Mouse (Mus musculus) stomach, postnatal 0 days (tissue): Measurements from ENCODE around the gene Dand5.

Experiments
- CTCF ChIP-seq: IDR thresholded peaks from 2 replicates; pipeline ENCODE4 v1.5.1; 2016; ENCODE audit warnings: antibody characterized with exemption, low read depth, mild to moderate bottlenecking, moderate library complexity
- EP300 ChIP-seq: optimal IDR thresholded peaks from 2 replicates; pipeline ENCODE3; 2016; ENCODE audit warnings: antibody characterized with exemption

DNA sequence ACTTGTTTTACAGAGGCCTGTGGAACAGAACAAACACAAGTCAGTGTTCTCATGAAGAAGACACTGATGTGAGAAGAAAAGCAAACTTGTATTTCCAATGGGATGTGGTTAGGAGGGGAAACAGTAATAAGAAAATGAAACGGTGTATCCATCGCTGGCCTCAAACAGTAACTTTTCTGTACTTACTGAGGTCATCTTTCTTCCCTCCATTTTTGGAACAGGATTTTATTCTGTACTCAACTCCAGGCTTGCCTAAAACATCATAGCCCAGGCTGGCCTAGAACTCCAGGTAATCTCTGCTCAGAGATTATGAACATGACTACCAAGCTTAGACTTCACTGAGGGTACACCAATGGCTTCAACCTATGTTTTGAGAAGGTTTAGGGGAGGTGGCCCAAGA lies 16.8 kb upstream of the Dand5 start:
- TF ChIP-seq EP300 (no peak), CTCF (no peak)
